Mouse (Mus musculus): ENCODE measurements at regions not wholly inside any gene's neighbourhood (a gene's known extent, or its start where the extent isn't known, plus 50 kb on each side); places are given as distances from the start of the nearest gene placed in this dataset.

DNA sequence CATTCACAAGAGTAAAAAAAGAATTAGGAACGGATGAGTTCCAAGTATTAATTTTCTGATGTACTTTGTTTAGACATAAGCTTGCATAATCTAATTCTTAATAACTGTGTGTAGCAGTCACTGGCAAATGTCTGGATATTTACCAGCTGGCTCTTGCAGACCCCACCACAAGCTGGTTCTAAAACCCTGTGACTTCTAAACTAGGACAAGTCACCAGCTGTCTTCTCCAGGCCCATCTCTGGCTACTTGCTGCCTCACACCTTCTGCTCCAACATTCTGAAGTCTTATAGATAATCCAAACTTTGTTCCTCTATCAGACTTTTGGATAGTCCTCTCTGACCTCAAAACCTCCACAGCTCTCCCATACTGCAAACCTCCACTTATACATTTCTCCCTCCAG lies 189.9 kb upstream of the Rhobtb1 start:
- Histone ChIP-seq H3K4me3 (no peak overlapping the region), H3K9ac (no peak overlapping the region), H3K27me3 (no peaks in the 10 kb centered on the region), H3K9me3 (replicated peaks) (no peaks in the 10 kb centered on the region), H3K27ac (no peak overlapping the region), H3K4me2 (no peak overlapping the region), H3K36me3 (no peaks in the 10 kb centered on the region), H3K4me1 (replicated peaks) (no peaks in the 10 kb centered on the region)
- no peak for ATAC-seq (replicated peaks; ENCODE audit: insufficient number of reproducible peaks, insufficient read depth, low FRiP score, low read depth)
- 78% methylated on average over 1 of the region's 1 CpGs for WGBS

DNA sequence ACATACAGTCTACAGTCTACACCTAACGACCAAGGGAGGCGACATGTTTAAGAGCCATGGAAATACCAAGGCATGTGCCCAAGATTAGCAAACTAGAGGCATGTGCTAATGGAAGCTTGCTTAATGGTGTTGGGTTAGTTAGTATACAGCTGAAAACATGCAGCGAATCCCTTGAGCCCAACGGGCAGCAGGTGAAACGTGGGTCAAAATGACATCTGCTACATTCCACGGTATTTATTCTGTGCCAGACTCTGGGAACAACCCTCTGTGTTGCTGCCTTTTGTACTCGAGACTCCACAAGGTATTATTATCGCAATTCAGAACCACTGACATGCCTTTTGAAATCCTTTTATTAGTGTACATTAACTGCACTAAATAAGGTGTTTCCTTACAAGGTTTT lies 188.1 kb upstream of the Rhobtb1 start:
- no peaks in the 10 kb centered on the region for H3K4me1 ChIP-seq (replicated peaks)
- H3K9me3 ChIP-seq (replicated peaks) = no peaks in the 10 kb centered on the region
- H3K4me2 ChIP-seq = no peak overlapping the region
- H3K27me3 ChIP-seq = no peaks in the 10 kb centered on the region
- 82% methylated on average over 8 of the region's 8 CpGs for WGBS
- ATAC-seq (replicated peaks; ENCODE audit: insufficient number of reproducible peaks, insufficient read depth, low FRiP score, low read depth) = no peak
- no peak overlapping the region for H3K4me3 ChIP-seq
- H3K9ac ChIP-seq = no peak overlapping the region
- H3K27ac ChIP-seq = no peak overlapping the region
- no peaks in the 10 kb centered on the region for H3K36me3 ChIP-seq

- no peaks in the 10 kb centered on the region for H3K4me1 ChIP-seq (replicated peaks)
- 84% methylated on average over 1 of the region's 1 CpGs for WGBS
- H3K9me3 ChIP-seq (replicated peaks) = no peaks in the 10 kb centered on the region
- no peaks in the 10 kb centered on the region for H3K36me3 ChIP-seq
- no peaks in the 10 kb centered on the region for H3K27me3 ChIP-seq
- H3K27ac ChIP-seq = no peak overlapping the region
- no peak overlapping the region for H3K9ac ChIP-seq
- ATAC-seq (replicated peaks; ENCODE audit: insufficient number of reproducible peaks, insufficient read depth, low FRiP score, low read depth) = no peak
- no peak overlapping the region for H3K4me2 ChIP-seq
- H3K4me3 ChIP-seq = no peak overlapping the region
Measured at GRCm38 (mm10) chr10:68965271-68965670, 186.0 kb upstream of the Rhobtb1 start.

GRCm38 (mm10) chr10:68967976-68968968 lies 183.0 kb upstream of the Rhobtb1 start:
- no peak overlapping the region for H3K9ac ChIP-seq
- H3K9me3 ChIP-seq (replicated peaks) = no peaks in the 10 kb centered on the region
- no peak overlapping the region for H3K4me2 ChIP-seq
- 71% methylated on average over 15 of the region's 15 CpGs for WGBS
- H3K4me3 ChIP-seq = no peak overlapping the region
- H3K36me3 ChIP-seq = no peaks in the 10 kb centered on the region
- no peaks in the 10 kb centered on the region for H3K4me1 ChIP-seq (replicated peaks)
- H3K27ac ChIP-seq = no peak overlapping the region
- ATAC-seq (replicated peaks; ENCODE audit: insufficient number of reproducible peaks, insufficient read depth, low FRiP score, low read depth) = no peak
- H3K27me3 ChIP-seq = no peaks in the 10 kb centered on the region

GRCm38 (mm10) chr10:68970521-68970920 lies 180.7 kb upstream of the Rhobtb1 start:
- Histone ChIP-seq H3K27me3 (no peaks in the 10 kb centered on the region), H3K4me3 (no peak overlapping the region), H3K4me1 (replicated peaks) (no peaks in the 10 kb centered on the region), H3K36me3 (no peaks in the 10 kb centered on the region), H3K4me2 (no peak overlapping the region), H3K27ac (no peak overlapping the region), H3K9me3 (replicated peaks) (no peaks in the 10 kb centered on the region), H3K9ac (no peak overlapping the region)
- 66% methylated on average over 2 of the region's 2 CpGs for WGBS
- ATAC-seq (replicated peaks; ENCODE audit: insufficient number of reproducible peaks, insufficient read depth, low FRiP score, low read depth) = no peak

- no peak for ATAC-seq (replicated peaks; ENCODE audit: insufficient number of reproducible peaks, insufficient read depth, low FRiP score, low read depth)
- no peak overlapping the region for H3K27ac ChIP-seq
Measured at GRCm38 (mm10) chr10:68974771-68975170, 176.5 kb upstream of the Rhobtb1 start.

GRCm38 (mm10) chr10:68976443-68977025 lies 174.7 kb upstream of the Rhobtb1 start:
- H3K36me3 ChIP-seq = no peaks in the 10 kb centered on the region
- H3K27ac ChIP-seq = no peak overlapping the region
- H3K4me3 ChIP-seq = no peak overlapping the region
- H3K9ac ChIP-seq = no peak overlapping the region
- H3K9me3 ChIP-seq (replicated peaks) = no peaks in the 10 kb centered on the region
- H3K4me2 ChIP-seq = no peak overlapping the region
- H3K4me1 ChIP-seq (replicated peaks) = no peaks in the 10 kb centered on the region
- no peaks in the 10 kb centered on the region for H3K27me3 ChIP-seq
- ATAC-seq (replicated peaks; ENCODE audit: insufficient number of reproducible peaks, insufficient read depth, low FRiP score, low read depth) = no peak
- WGBS = 75% methylated on average over 10 of the region's 10 CpGs

More at GRCm38 (mm10) chr10:68974771-68975170, 176.5 kb upstream of the Rhobtb1 start:
- Histone ChIP-seq H3K36me3 (no peaks in the 10 kb centered on the region), H3K4me1 (replicated peaks) (no peaks in the 10 kb centered on the region), H3K9me3 (replicated peaks) (no peaks in the 10 kb centered on the region), H3K4me3 (no peak overlapping the region), H3K4me2 (no peak overlapping the region), H3K9ac (no peak overlapping the region), H3K27me3 (no peaks in the 10 kb centered on the region)
- 80% methylated on average over 7 of the region's 7 CpGs for WGBS

- H3K4me2 ChIP-seq = no peak overlapping the region
- H3K4me1 ChIP-seq (replicated peaks) = no peaks in the 10 kb centered on the region
- ATAC-seq (replicated peaks; ENCODE audit: insufficient number of reproducible peaks, insufficient read depth, low FRiP score, low read depth) = no peak
- H3K27ac ChIP-seq = no peak overlapping the region
- H3K9me3 ChIP-seq (replicated peaks) = no peaks in the 10 kb centered on the region
- WGBS = 64% methylated on average over 4 of the region's 4 CpGs
- no peaks in the 10 kb centered on the region for H3K36me3 ChIP-seq
- no peaks in the 10 kb centered on the region for H3K27me3 ChIP-seq
- no peak overlapping the region for H3K9ac ChIP-seq
- H3K4me3 ChIP-seq = no peak overlapping the region
Measured at GRCm38 (mm10) chr10:68978115-68978514, 173.1 kb upstream of the Rhobtb1 start.

DNA sequence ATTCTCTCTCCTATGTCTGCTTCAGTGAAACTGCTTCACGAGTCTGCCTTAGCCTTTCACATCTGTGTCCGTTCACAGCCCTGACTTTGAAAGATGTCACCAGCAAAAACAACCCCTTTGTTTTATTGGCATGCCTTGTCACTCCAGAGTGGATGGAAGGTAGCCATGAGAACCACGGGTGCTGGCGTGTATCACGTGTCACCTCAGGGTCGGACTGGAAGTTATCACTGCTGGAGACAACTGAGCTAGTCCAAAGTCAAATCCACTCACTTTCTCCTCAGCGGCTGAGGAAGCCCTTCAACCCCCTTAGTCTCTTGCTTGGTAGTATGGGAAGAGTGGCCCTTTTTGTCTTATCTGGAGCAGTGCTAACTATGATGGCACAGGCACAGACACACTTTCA lies 171.3 kb upstream of the Rhobtb1 start:
- WGBS = 37% methylated on average over 7 of the region's 7 CpGs
- Histone ChIP-seq H3K27me3 (no peaks in the 10 kb centered on the region), H3K9ac (no peak overlapping the region), H3K4me1 (replicated peaks) (no peaks in the 10 kb centered on the region), H3K9me3 (replicated peaks) (no peaks in the 10 kb centered on the region), H3K27ac (no peak overlapping the region), H3K36me3 (no peaks in the 10 kb centered on the region), H3K4me3 (no peak overlapping the region), H3K4me2 (no peak overlapping the region)
- no peak for ATAC-seq (replicated peaks; ENCODE audit: insufficient number of reproducible peaks, insufficient read depth, low FRiP score, low read depth)

- ATAC-seq (replicated peaks; ENCODE audit: insufficient number of reproducible peaks, insufficient read depth, low FRiP score, low read depth) = no peak
- Histone ChIP-seq H3K27me3 (no peaks in the 10 kb centered on the region), H3K4me1 (replicated peaks) (no peaks in the 10 kb centered on the region), H3K36me3 (no peaks in the 10 kb centered on the region), H3K9me3 (replicated peaks) (no peaks in the 10 kb centered on the region), H3K4me3 (no peak overlapping the region), H3K27ac (no peak overlapping the region), H3K9ac (no peak overlapping the region), H3K4me2 (no peak overlapping the region)
- WGBS = 74% methylated on average over 8 of the region's 8 CpGs
Measured at GRCm38 (mm10) chr10:68982288-68982687, 168.9 kb upstream of the Rhobtb1 start.

- Histone ChIP-seq H3K9ac (no peak overlapping the region), H3K4me1 (replicated peaks) (no peaks in the 10 kb centered on the region), H3K4me3 (no peak overlapping the region), H3K4me2 (no peak overlapping the region), H3K27me3 (no peaks in the 10 kb centered on the region), H3K9me3 (replicated peaks) (no peaks in the 10 kb centered on the region), H3K27ac (no peak overlapping the region), H3K36me3 (no peaks in the 10 kb centered on the region)
- 79% methylated on average over 6 of the region's 6 CpGs for WGBS
- ATAC-seq (replicated peaks; ENCODE audit: insufficient number of reproducible peaks, insufficient read depth, low FRiP score, low read depth) = no peak
Measured at GRCm38 (mm10) chr10:68990584-68990983, 160.7 kb upstream of the Rhobtb1 start.

DNA sequence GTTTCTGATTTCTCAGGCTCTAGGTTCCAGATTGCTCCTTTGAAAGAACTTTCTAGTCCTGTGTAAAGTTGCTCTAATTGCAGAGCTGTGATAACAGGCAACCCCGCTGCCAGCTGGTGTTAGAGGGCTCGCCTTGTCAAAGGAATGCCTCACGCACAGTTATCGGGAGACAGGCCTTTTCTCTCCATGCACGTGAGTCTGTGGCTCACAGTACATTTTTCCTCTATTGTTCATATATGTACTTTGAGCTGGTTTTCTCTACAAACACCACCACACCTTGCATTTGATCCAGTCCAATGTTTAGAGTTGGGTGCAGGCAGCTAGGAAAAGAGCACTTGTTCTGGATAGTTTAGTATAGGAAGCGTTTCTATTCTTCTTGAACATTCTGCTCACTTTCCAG lies 151.6 kb upstream of the Rhobtb1 start:
- Histone ChIP-seq H3K27me3 (no peaks in the 10 kb centered on the region), H3K4me1 (replicated peaks) (no peaks in the 10 kb centered on the region), H3K9me3 (replicated peaks) (no peaks in the 10 kb centered on the region), H3K36me3 (no peaks in the 10 kb centered on the region), H3K9ac (no peak overlapping the region), H3K4me3 (no peak overlapping the region), H3K4me2 (no peak overlapping the region), H3K27ac (no peak overlapping the region)
- no peak for ATAC-seq (replicated peaks; ENCODE audit: insufficient number of reproducible peaks, insufficient read depth, low FRiP score, low read depth)
- whole genome bisulfite sequencing = 55% methylated on average over 6 of the region's 6 CpGs

All from heart, embryonic 15.5 days (tissue).